Mouse (Mus musculus) liver, postnatal 0 days (tissue): ENCODE data around the gene Gpr3. TPM values are rescaled to one million over a fixed set of nuclear protein-coding genes. Genes with fewer than 3 reads are reported as not detected.

ENCODE experiments used
- ATAC-seq: fragments of 200-750 bp; cut with Nextera tagmentation; 2 replicates; pipeline ENCODE4 v1.8.0; 2017; ENCODE audit warnings: mild to moderate bottlenecking, moderate library complexity
- DNase-seq: peaks from one replicate; pipeline ENCODE4 v3.0.0-alpha.2; 2016
- H3K27ac ChIP-seq: fragments of 300-500 bp; sonication (generic); 2 replicates; pipeline ENCODE4 v1.5.1; 2014; ENCODE audit warnings: antibody characterized with exemption, moderate library complexity, mild to moderate bottlenecking, low read depth
- H3K27me3 ChIP-seq: fragments of 300-500 bp; sonication (generic); 2 replicates; pipeline ENCODE4 v1.6.1; 2014; ENCODE audit warnings: low read length, control low read depth, mixed read lengths; ENCODE audit not compliant: insufficient read depth
- H3K36me3 ChIP-seq: fragments of 300-500 bp; sonication (generic); replicated peaks from 2 replicates; pipeline ENCODE4 v1.6.1; 2014; ENCODE audit warnings: mild to moderate bottlenecking, control low read depth, low read length, moderate library complexity, mixed read lengths; ENCODE audit not compliant: insufficient read depth
- H3K4me1 ChIP-seq: fragments of 300-500 bp; sonication (generic); 2 replicates; pipeline ENCODE4 v1.6.1; 2014; ENCODE audit warnings: antibody characterized with exemption, mild to moderate bottlenecking, control low read depth; ENCODE audit not compliant: insufficient read depth
- H3K4me2 ChIP-seq: fragments of 300-500 bp; sonication (generic); 2 replicates; pipeline ENCODE4 v1.6.1; 2014; ENCODE audit warnings: low read depth, mild to moderate bottlenecking, low read length, moderate library complexity, mixed read lengths
- H3K4me3 ChIP-seq: fragments of 300-500 bp; sonication (generic); 2 replicates; pipeline ENCODE4 v1.5.1; 2014; ENCODE audit warnings: low read depth, low read length
- H3K9ac ChIP-seq: fragments of 300-500 bp; sonication (generic); replicated peaks from 2 replicates; pipeline ENCODE4 v1.6.1; 2014; ENCODE audit warnings: mild to moderate bottlenecking, moderate library complexity
- H3K9me3 ChIP-seq: fragments of 300-500 bp; sonication (generic); 2 replicates; pipeline ENCODE4 v1.6.1; 2016; ENCODE audit warnings: mild to moderate bottlenecking, control low read depth, low read length, mixed read lengths
- CTCF ChIP-seq: sonication (generic); IDR thresholded peaks from 2 replicates; pipeline ENCODE4 v1.5.1; 2016; ENCODE audit warnings: antibody characterized with exemption, low read depth
- EP300 ChIP-seq: IDR thresholded peaks from 2 replicates; pipeline ENCODE4 v1.6.1; 2016; ENCODE audit warnings: antibody characterized with exemption, low read depth, mild to moderate bottlenecking
- WGBS: fragments of 180-500 bp; shearing (Covaris S2); extraction: QIAGEN DNeasy Blood & Tissue Kit; methylation state at CpG from one replicate; pipeline ENCODE4 v1.1.7; 2014; ENCODE audit not compliant: insufficient replicate concordance; 5-methylcytosine and 5-hydroxymethylcytosine counted together
- polyA plus RNA-seq: library from polyadenylated mRNA; unstranded; fragments of >200 nt; fragmentation: Nextera tagmentation; extraction: Ambion mirVana; gene quantifications from 2 replicates; pipeline ENCODE4 v1.2.1, GENCODE M21; 2015

Gpr3 gene
- polyA plus RNA-seq, 1 experiment from 2014 or later: not detected

DNA sequence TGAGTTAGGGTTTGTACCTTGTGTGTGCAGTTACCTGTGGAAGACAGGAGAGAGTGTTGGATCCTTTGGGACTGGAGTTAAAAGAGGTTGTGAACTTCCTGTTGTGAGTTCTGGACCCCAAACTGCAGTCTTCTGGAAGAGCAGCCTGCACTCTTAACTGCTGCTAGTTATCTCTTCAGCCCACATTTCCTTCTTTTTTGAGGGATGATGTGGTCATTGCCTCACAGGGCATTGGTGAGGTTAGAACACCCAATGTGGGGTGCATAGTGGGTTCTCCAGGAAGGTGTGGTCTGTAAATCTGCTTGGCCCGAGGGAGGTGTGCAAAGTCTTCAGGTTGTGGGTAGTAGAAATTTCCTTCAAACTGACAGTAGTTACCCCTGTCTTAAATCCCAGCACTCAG lies 32.0 kb upstream of the Gpr3 start:
- Histone ChIP-seq H3K27ac (no peak overlapping the region), H3K36me3 (peaks cover 16% of the 10 kb centered on the region), H3K4me1 (peaks cover 40% of the 10 kb centered on the region), H3K4me3 (no peak overlapping the region), H3K4me2 (no peak overlapping the region), H3K9me3 (no peaks in the 10 kb centered on the region), H3K9ac (no peak overlapping the region), H3K27me3 (peaks cover 15% of the 10 kb centered on the region)
- no peak for DNase-seq
- 26% methylated on average over 1 of the region's 1 CpGs for WGBS
- peak; percentile 63; the same call in 1 of the 2 replicates for TF ChIP-seq EP300
- no peak for TF ChIP-seq CTCF
- no peak for ATAC-seq

DNA sequence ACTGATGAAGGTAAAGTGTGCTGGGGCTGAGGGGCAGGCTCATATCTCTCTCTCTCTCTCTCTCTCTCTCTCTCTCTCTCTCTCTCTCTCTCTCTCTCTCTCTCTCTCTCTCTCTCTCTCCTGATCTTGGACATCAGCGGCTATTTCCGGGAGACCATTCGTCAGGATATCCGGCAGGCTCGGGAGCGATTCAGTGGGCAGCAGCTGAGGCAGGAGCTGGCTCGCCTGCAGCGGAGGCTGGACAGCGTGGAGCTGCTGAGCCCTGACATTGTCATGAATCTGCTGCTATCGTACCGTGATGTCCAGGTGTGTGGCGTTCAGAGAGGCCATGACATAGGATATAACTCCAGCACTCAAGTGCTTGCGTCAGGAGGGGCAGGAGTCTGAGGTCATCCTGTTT lies 31.2 kb upstream of the Gpr3 start:
- DNase-seq: no peak
- TF ChIP-seq CTCF (no peak), EP300 (no peak)
- H3K4me3 ChIP-seq: no peak overlapping the region
- no peak overlapping the region for H3K4me2 ChIP-seq
- peaks cover 15% of the 10 kb centered on the region for H3K27me3 ChIP-seq
- peaks cover 16% of the 10 kb centered on the region for H3K36me3 ChIP-seq
- no peak overlapping the region for H3K27ac ChIP-seq
- ATAC-seq: no peak
- no peaks in the 10 kb centered on the region for H3K9me3 ChIP-seq
- peaks cover 46% of the 10 kb centered on the region for H3K4me1 ChIP-seq
- WGBS: 75% methylated on average over 13 of the region's 13 CpGs
- H3K9ac ChIP-seq: no peak overlapping the region

DNA sequence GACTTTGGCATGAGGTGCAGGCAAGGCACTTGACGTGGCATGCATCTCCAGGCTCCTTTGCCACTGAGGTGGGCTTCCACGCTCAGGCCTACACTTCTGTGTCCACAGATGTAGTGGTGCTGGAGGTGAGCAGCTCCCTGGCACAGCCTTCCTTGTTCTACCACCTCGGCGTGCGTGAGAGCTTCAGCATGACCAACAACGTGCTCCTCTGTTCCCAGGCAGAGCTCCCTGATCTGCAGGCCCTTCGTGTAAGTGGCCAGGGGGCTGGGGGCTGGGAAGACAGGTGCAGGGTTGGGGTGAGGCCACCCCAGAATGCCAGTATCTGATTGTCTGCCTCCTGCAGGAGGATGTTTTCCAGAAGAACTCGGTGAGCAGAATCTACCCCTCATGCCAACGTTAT lies 30.4 kb upstream of the Gpr3 start:
- H3K36me3 ChIP-seq: peaks cover 16% of the 10 kb centered on the region
- peaks cover 15% of the 10 kb centered on the region for H3K27me3 ChIP-seq
- H3K4me1 ChIP-seq: peaks cover 42% of the 10 kb centered on the region
- H3K27ac ChIP-seq: no peak overlapping the region
- H3K4me2 ChIP-seq: no peak overlapping the region
- 81% methylated on average over 9 of the region's 9 CpGs for WGBS
- ATAC-seq (no peak), DNase-seq (no peak)
- no peak overlapping the region for H3K9ac ChIP-seq
- H3K9me3 ChIP-seq: no peaks in the 10 kb centered on the region
- TF ChIP-seq EP300 (no peak), CTCF (no peak)
- H3K4me3 ChIP-seq: no peak overlapping the region

DNA sequence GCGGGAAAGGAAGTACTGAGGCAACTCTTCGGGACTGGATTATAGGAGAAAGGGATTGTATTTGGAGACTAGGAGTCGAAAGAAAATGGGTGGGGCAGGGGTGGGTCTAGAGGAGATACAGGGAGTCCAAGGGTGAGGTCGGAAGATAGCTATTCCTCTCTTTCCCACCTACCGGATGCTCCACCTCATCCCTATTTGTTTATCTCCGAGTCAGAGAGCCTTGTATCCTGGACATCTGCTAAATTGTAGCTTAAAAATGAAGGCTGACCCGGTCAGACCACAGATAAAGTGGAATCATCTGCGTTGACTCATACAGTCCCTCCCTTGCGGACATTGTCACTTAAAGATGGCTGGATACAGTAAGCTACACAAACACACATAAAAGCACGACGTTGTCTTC lies 29.6 kb upstream of the Gpr3 start:
- H3K36me3 ChIP-seq: peaks cover 11% of the 10 kb centered on the region
- TF ChIP-seq EP300 (peak; percentile 60; the same call in 1 of the 2 replicates), CTCF (no peak)
- no peak for ATAC-seq
- peak overlapping the region; percentile 81 for H3K4me3 ChIP-seq
- peak overlapping the region; percentile 99 for H3K27ac ChIP-seq
- H3K4me1 ChIP-seq: peaks cover 35% of the 10 kb centered on the region
- no peaks in the 10 kb centered on the region for H3K9me3 ChIP-seq
- H3K4me2 ChIP-seq: peak overlapping the region; percentile 99
- no peak for DNase-seq
- H3K9ac ChIP-seq: peak overlapping the region; percentile 91
- peaks cover 13% of the 10 kb centered on the region for H3K27me3 ChIP-seq
- WGBS: 36% methylated on average over 11 of the region's 11 CpGs

DNA sequence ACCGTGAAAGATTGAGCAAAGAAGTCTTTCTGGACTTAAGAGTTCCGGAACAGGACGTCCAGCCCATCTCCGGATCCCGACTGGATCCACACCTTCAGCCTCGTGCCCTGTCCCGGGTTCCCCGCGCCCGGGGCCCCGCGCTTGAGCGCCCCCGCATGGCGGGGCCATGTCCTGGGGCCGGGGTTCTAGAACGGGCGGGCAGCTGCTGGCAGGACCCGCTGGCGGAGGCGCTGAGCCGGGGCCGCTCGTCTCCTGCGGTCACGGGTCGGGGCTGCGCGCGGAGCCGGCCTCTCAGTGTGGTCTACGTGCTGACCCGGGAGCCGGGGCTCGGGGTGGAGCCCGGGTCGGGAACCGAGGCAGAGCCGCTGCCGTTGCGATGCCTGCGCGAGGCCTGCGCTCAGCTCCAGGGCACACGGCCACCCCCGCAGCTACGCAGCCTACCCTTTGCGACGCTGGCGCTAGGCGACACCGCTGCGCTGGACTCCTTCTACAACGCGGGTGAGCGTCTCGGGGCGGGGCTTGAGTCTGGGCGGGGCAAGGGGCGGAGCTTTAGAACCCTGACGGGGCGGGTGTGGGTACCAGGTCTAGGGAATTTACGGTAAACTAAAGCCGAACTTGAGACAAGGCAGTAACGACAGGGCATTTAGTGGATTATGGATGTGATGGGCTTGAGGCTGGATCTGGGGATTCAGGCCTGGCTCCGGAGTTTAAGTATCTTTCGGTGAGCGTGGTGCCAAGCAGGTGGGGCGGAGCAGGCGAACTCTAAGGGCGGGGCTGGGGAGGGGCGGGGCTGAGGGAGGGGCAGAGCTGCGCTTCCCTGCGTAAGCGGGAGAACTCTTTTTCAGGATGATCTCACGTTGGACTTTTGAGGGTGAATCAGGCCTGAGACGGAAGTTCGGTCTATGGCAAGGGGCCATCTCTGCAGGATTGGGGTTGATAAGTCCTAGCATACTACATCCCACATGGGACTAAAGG lies 28.9 kb upstream of the Gpr3 start:
- Histone ChIP-seq H3K27me3 (peaks cover 6% of the 10 kb centered on the region), H3K27ac (peak overlapping the region; percentile 99), H3K36me3 (peaks cover 11% of the 10 kb centered on the region; the same call in 1 of the 2 replicates), H3K4me1 (peaks cover 35% of the 10 kb centered on the region), H3K9ac (peak overlapping the region; percentile 91), H3K4me3 (peak overlapping the region; percentile 81), H3K9me3 (no peaks in the 10 kb centered on the region), H3K4me2 (peak overlapping the region; percentile 99)
- TF ChIP-seq CTCF (peak; percentile 35; the same call in 1 of the 2 replicates), EP300 (no peak)
- WGBS: under 1% methylated on average over 73 of the region's 78 CpGs
- DNase-seq (peak; percentile 95), ATAC-seq (peak; percentile 79)

DNA sequence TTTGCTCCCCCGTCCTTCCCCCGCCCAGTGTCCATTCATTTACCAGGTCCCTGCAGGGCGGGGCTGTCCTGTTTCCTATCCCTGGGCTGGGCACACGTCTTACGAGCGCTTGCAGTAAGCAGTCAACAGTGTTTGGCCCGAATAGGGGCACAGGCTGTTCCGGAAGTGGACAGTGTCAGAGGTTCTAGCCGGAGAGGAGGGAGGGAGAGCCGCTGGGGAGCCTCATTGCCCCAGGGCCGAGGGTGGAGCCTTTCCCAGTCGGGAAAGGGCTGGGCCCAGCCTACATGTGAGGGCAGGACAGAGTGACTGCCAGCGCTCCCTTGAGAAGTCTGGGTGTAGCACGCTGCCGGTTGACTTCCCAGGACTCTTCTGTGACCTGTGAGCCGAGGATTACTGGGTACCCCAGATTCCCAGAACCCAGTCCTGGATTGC lies 28.2 kb upstream of the Gpr3 start, which contains the start of gene Map3k6:
Gene Map3k6 (plus strand): TSS at position 329 of the 432 bp plus-strand sequence.
- ATAC-seq (peak; percentile 83), DNase-seq (peak; percentile 85)
- H3K9ac ChIP-seq: peak within 1 kb of the TSS; percentile 91
- H3K27ac ChIP-seq: peak within 1 kb of the TSS; percentile 99
- peak within 1 kb of the TSS; percentile 81 for H3K4me3 ChIP-seq
- TF ChIP-seq EP300 (peak; percentile 91), CTCF (no peak)
- peaks cover 5% of the 10 kb centered on the region; the same call in 1 of the 2 replicates for H3K36me3 ChIP-seq
- H3K27me3 ChIP-seq: no peaks in the 10 kb centered on the region
- H3K4me1 ChIP-seq: peaks cover 35% of the 10 kb centered on the region
- H3K9me3 ChIP-seq: no peaks in the 10 kb centered on the region
- peak within 1 kb of the TSS; percentile 99 for H3K4me2 ChIP-seq
- 5% methylated on average over 16 of the region's 16 CpGs for WGBS
